Mouse (Mus musculus) embryonic facial prominence, embryonic 12.5 days (tissue): ENCODE measurements at regions not wholly inside any gene's neighbourhood (a gene's known extent, or its start where the extent isn't known, plus 50 kb on each side); places are given as distances from the start of the nearest gene placed in this dataset.

Experiments
- ATAC-seq: fragments of 200-750 bp; cut with Nextera tagmentation; 2 replicates; pipeline ENCODE4 v1.8.0; 2017; ENCODE audit not compliant: insufficient number of reproducible peaks, insufficient read depth, low FRiP score, low TSS enrichment
- H3K27ac ChIP-seq: fragments of 300-500 bp; sonication (generic); 2 replicates; pipeline ENCODE4 v1.5.1; 2016; ENCODE audit warnings: mild to moderate bottlenecking
- H3K27me3 ChIP-seq: fragments of 300-500 bp; sonication (generic); 2 replicates; pipeline ENCODE4 v1.6.1; 2016; ENCODE audit warnings: mild to moderate bottlenecking, moderate library complexity
- H3K36me3 ChIP-seq: fragments of 300-500 bp; sonication (generic); 2 replicates; pipeline ENCODE4 v1.6.1; 2016; ENCODE audit warnings: mild to moderate bottlenecking
- H3K4me1 ChIP-seq: fragments of 300-500 bp; sonication (generic); 2 replicates; pipeline ENCODE4 v1.6.1; 2016
- H3K4me2 ChIP-seq: fragments of 300-500 bp; sonication (generic); replicated peaks from 2 replicates; pipeline ENCODE4 v1.6.1; 2016; ENCODE audit warnings: mild to moderate bottlenecking, moderate library complexity
- H3K4me3 ChIP-seq: fragments of 300-500 bp; sonication (generic); 2 replicates; pipeline ENCODE4 v1.5.1; 2016; ENCODE audit warnings: mild to moderate bottlenecking
- H3K9ac ChIP-seq: fragments of 300-500 bp; sonication (generic); 2 replicates; pipeline ENCODE4 v1.6.1; 2016; ENCODE audit warnings: mild to moderate bottlenecking, moderate library complexity
- H3K9me3 ChIP-seq: fragments of 300-500 bp; sonication (generic); 2 replicates; pipeline ENCODE4 v1.6.1; 2016; ENCODE audit warnings: mild to moderate bottlenecking, moderate library complexity
- WGBS: fragments of 180-500 bp; shearing (Covaris S2); methylation state at CpG from one replicate; pipeline ENCODE4 v1.1.7; 2016; 5-methylcytosine and 5-hydroxymethylcytosine counted together

- WGBS = 27% methylated on average over 5 of the region's 5 CpGs
- H3K27ac ChIP-seq = no peak overlapping the region
- 0 out of 2 replicates have a peak overlapping the region, but pooled peaks have one; percentile 1 for H3K4me2 ChIP-seq
- H3K9ac ChIP-seq = no peak overlapping the region
- H3K4me1 ChIP-seq = peaks cover 12% of the 10 kb centered on the region
- ATAC-seq = peak; percentile 90
- no peak overlapping the region for H3K4me3 ChIP-seq
- H3K9me3 ChIP-seq = no peaks in the 10 kb centered on the region
- no peaks in the 10 kb centered on the region for H3K27me3 ChIP-seq
- H3K36me3 ChIP-seq = no peaks in the 10 kb centered on the region
Observed at GRCm38 (mm10) chr6:135525841-135526327, 163.5 kb downstream of the Emp1 start.

- H3K27ac ChIP-seq = no peak overlapping the region
- no peak; the same call in 1 of the 2 replicates for ATAC-seq
- WGBS = 76% methylated on average over 24 of the region's 24 CpGs
Observed at GRCm38 (mm10) chr6:135526460-135527160, 164.3 kb downstream of the Emp1 start.

GRCm38 (mm10) chr6:135527879-135528278, 165.5 kb downstream of the Emp1 start:
- no peaks in the 10 kb centered on the region for H3K27me3 ChIP-seq
- H3K4me3 ChIP-seq = no peak overlapping the region
- no peak overlapping the region for H3K4me2 ChIP-seq
- no peak for ATAC-seq
- H3K9me3 ChIP-seq = no peaks in the 10 kb centered on the region
- no peak overlapping the region for H3K9ac ChIP-seq
- WGBS = 59% methylated on average over 4 of the region's 4 CpGs
- H3K36me3 ChIP-seq = no peaks in the 10 kb centered on the region
- H3K4me1 ChIP-seq = peaks cover 12% of the 10 kb centered on the region
- no peak overlapping the region for H3K27ac ChIP-seq

More at GRCm38 (mm10) chr6:135526460-135527160, 164.3 kb downstream of the Emp1 start:
- Histone ChIP-seq H3K9me3 (no peaks in the 10 kb centered on the region), H3K4me2 (no peak overlapping the region), H3K27me3 (no peaks in the 10 kb centered on the region), H3K4me3 (no peak overlapping the region), H3K36me3 (no peaks in the 10 kb centered on the region), H3K9ac (no peak overlapping the region), H3K4me1 (peaks cover 12% of the 10 kb centered on the region)

GRCm38 (mm10) chr6:135539791-135540646, 177.7 kb downstream of the Emp1 start:
- H3K27me3 ChIP-seq = no peaks in the 10 kb centered on the region
- no peak overlapping the region for H3K4me2 ChIP-seq
- no peaks in the 10 kb centered on the region for H3K9me3 ChIP-seq
- 34% methylated on average over 9 of the region's 9 CpGs for WGBS
- H3K4me1 ChIP-seq = peaks cover 3% of the 10 kb centered on the region; the same call in 1 of the 2 replicates
- H3K27ac ChIP-seq = no peak overlapping the region
- no peak for ATAC-seq
- no peak overlapping the region for H3K9ac ChIP-seq
- no peak overlapping the region for H3K4me3 ChIP-seq
- H3K36me3 ChIP-seq = no peaks in the 10 kb centered on the region

GRCm38 (mm10) chr6:135541566-135541965, 179.2 kb downstream of the Emp1 start:
- WGBS = 62% methylated on average over 5 of the region's 5 CpGs
- no peak overlapping the region for H3K27ac ChIP-seq
- H3K27me3 ChIP-seq = no peaks in the 10 kb centered on the region
- no peaks in the 10 kb centered on the region for H3K36me3 ChIP-seq
- no peak overlapping the region for H3K9ac ChIP-seq
- H3K4me3 ChIP-seq = no peak overlapping the region
- H3K4me2 ChIP-seq = no peak overlapping the region
- no peaks in the 10 kb centered on the region for H3K9me3 ChIP-seq
- no peak for ATAC-seq
- H3K4me1 ChIP-seq = peaks cover 3% of the 10 kb centered on the region; the same call in 1 of the 2 replicates

- Histone ChIP-seq H3K27ac (no peak overlapping the region), H3K27me3 (no peaks in the 10 kb centered on the region), H3K9me3 (no peaks in the 10 kb centered on the region), H3K4me1 (peaks cover 3% of the 10 kb centered on the region; the same call in 1 of the 2 replicates), H3K4me3 (no peak overlapping the region), H3K9ac (no peak overlapping the region), H3K4me2 (no peak overlapping the region), H3K36me3 (no peaks in the 10 kb centered on the region)
- no peak for ATAC-seq
- WGBS = 54% methylated on average over 5 of the region's 5 CpGs
Observed at GRCm38 (mm10) chr6:135542356-135542755, 180.0 kb downstream of the Emp1 start.

- Histone ChIP-seq H3K9ac (no peak overlapping the region), H3K4me3 (no peak overlapping the region), H3K4me1 (peaks cover 3% of the 10 kb centered on the region; the same call in 1 of the 2 replicates), H3K9me3 (no peaks in the 10 kb centered on the region), H3K4me2 (no peak overlapping the region), H3K36me3 (no peaks in the 10 kb centered on the region), H3K27ac (no peak overlapping the region), H3K27me3 (no peaks in the 10 kb centered on the region)
- no peak for ATAC-seq
- WGBS = 62% methylated on average over 3 of the region's 3 CpGs
Observed at GRCm38 (mm10) chr6:135543390-135543789, 181.0 kb downstream of the Emp1 start.

GRCm38 (mm10) chr6:135543863-135544262, 181.5 kb downstream of the Emp1 start:
- Histone ChIP-seq H3K36me3 (no peaks in the 10 kb centered on the region), H3K27me3 (no peaks in the 10 kb centered on the region), H3K4me2 (no peak overlapping the region), H3K9me3 (no peaks in the 10 kb centered on the region), H3K9ac (no peak overlapping the region), H3K27ac (no peak overlapping the region), H3K4me1 (peaks cover 3% of the 10 kb centered on the region; the same call in 1 of the 2 replicates), H3K4me3 (no peak overlapping the region)
- WGBS = 65% methylated on average over 3 of the region's 3 CpGs
- ATAC-seq = no peak

- H3K4me1 ChIP-seq = no peaks in the 10 kb centered on the region; the same call in 1 of the 2 replicates
- no peak for ATAC-seq
- no peaks in the 10 kb centered on the region for H3K9me3 ChIP-seq
- 0 out of 2 replicates have a peak, but pooled peaks cover 3% of the 10 kb centered on the region for H3K27me3 ChIP-seq
- H3K27ac ChIP-seq = no peak overlapping the region
- no peaks in the 10 kb centered on the region for H3K36me3 ChIP-seq
- no peak overlapping the region for H3K4me3 ChIP-seq
- no peak overlapping the region for H3K4me2 ChIP-seq
- no peak overlapping the region for H3K9ac ChIP-seq
- WGBS = 31% methylated on average over 3 of the region's 3 CpGs
Observed at GRCm38 (mm10) chr6:135550368-135550950, 188.1 kb downstream of the Emp1 start.

GRCm38 (mm10) chr6:135552396-135552795, 190.1 kb downstream of the Emp1 start:
- H3K4me3 ChIP-seq = no peak overlapping the region
- 88% methylated on average over 3 of the region's 3 CpGs for WGBS
- no peaks in the 10 kb centered on the region for H3K36me3 ChIP-seq
- H3K27me3 ChIP-seq = 0 out of 2 replicates have a peak, but pooled peaks cover 3% of the 10 kb centered on the region
- H3K4me1 ChIP-seq = no peaks in the 10 kb centered on the region; the same call in 1 of the 2 replicates
- no peak overlapping the region for H3K9ac ChIP-seq
- no peaks in the 10 kb centered on the region for H3K9me3 ChIP-seq
- ATAC-seq = no peak
- no peak overlapping the region for H3K27ac ChIP-seq
- no peak overlapping the region for H3K4me2 ChIP-seq

- Histone ChIP-seq H3K36me3 (no peaks in the 10 kb centered on the region), H3K4me3 (no peak overlapping the region), H3K4me2 (no peak overlapping the region), H3K9me3 (no peaks in the 10 kb centered on the region), H3K27me3 (no peaks in the 10 kb centered on the region), H3K4me1 (no peaks in the 10 kb centered on the region), H3K9ac (no peak overlapping the region), H3K27ac (no peak overlapping the region)
- ATAC-seq = 0 out of 2 replicates have a peak, but pooled peaks have one; percentile 15
- 79% methylated on average over 5 of the region's 5 CpGs for WGBS
Observed at GRCm38 (mm10) chr6:135559501-135559907, 197.2 kb downstream of the Emp1 start.
